In the genomic region with DNA sequence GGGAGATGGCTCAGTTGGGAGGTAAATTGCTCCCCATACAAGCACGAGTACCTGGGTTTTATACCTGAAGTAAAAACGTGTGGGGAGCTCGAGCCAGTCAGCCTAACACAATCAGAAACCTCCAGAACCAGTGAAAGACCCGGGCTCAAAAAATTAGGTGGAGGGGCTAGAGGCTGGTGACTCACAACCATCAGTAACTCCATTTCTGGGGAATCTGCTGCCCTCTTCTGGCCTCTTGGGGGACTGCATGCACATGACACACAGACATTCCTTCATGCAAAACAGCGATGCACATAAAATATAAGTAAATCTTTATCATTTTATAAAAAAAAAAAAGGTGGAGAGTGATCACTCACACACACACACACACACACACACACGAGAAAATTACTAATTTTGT, we compare ENCODE assay signal across 10 mouse cellular contexts. TPM values are rescaled to one million over a fixed set of nuclear protein-coding genes. Genes with fewer than 3 reads are reported as not detected.
A peak's percentile ranks its signal among the peaks of the same experiment; 100 is the strongest.
DNase-seq lines count a peak whose midpoint lies in the region; ATAC-seq and TF ChIP-seq lines count a peak whose summit lies in the region.
"Had no signal": no experiment of that assay in that cellular context is flagged by ENCODE, and none has a peak within 500 bp of the region (broad histone marks: within the 10 kb centered on the region; RNA-seq: fewer than 3 reads in every experiment).

No protein-coding gene starts in this region.

- no peaks in the 10 kb centered on the region for H3K27me3 ChIP-seq in heart, embryonic 11.5 days (ENCODE audit: control insufficient read depth, insufficient read depth, low read length)
- no peaks in the 10 kb centered on the region for H3K27me3 ChIP-seq in splenic B cell, adult 2 months (ENCODE audit: control insufficient read depth, insufficient read depth, low read length, poor library complexity, severe bottlenecking)
- H3K27me3 ChIP-seq in heart, embryonic 12.5 days (replicated peaks): no peaks in the 10 kb centered on the region
- H3K27me3 ChIP-seq: embryonic facial prominence, embryonic 13.5 days had no signal

- peak; percentile 60; the same call in 1 of the 2 replicates for TF ChIP-seq CTCF in brain, embryonic 14.5 days (IDR thresholded peaks at IDR 0.05; ENCODE audit: borderline replicate concordance, extremely low read depth, insufficient read depth, insufficient read length)

- H3K4me2 ChIP-seq in heart, embryonic 11.5 days: no peak overlapping the region
- H3K4me2 ChIP-seq in heart, embryonic 12.5 days: no peak overlapping the region
- H3K4me2 ChIP-seq: embryonic facial prominence, embryonic 13.5 days had no signal

- H3K9me3 ChIP-seq in heart, embryonic 11.5 days (replicated peaks; ENCODE audit: control insufficient read depth, low read length): no peaks in the 10 kb centered on the region
- H3K9me3 ChIP-seq in heart, embryonic 12.5 days (replicated peaks): no peaks in the 10 kb centered on the region
- H3K9me3 ChIP-seq: embryonic facial prominence, embryonic 13.5 days had no signal

- no peak overlapping the region for H3K4me3 ChIP-seq in heart, embryonic 11.5 days (ENCODE audit: low read depth, low read length)
- H3K4me3 ChIP-seq in heart, embryonic 12.5 days: no peak overlapping the region
- H3K4me3 ChIP-seq: embryonic facial prominence, embryonic 13.5 days; myocyte had no signal

- H3K4me1 ChIP-seq in heart, embryonic 11.5 days (ENCODE audit: control insufficient read depth, insufficient read depth, low read length): peaks cover 7% of the 10 kb centered on the region
- H3K4me1 ChIP-seq in heart, embryonic 12.5 days (replicated peaks): peaks cover 17% of the 10 kb centered on the region

- TF ChIP-seq POLR2A in brain, embryonic 14.5 days (IDR thresholded peaks at IDR 0.05; ENCODE audit: borderline replicate concordance, extremely low read depth, insufficient read depth, insufficient read length, poor library complexity, severe bottlenecking): no peak

- H3K27ac ChIP-seq in heart, embryonic 11.5 days (ENCODE audit: low read depth, low read length): no peak overlapping the region
- no peak overlapping the region for H3K27ac ChIP-seq in heart, embryonic 12.5 days (ENCODE audit: poor library complexity, severe bottlenecking)
- H3K27ac ChIP-seq: embryonic facial prominence, embryonic 13.5 days had no signal

- WGBS in heart, embryonic 11.5 days (ENCODE audit: insufficient replicate concordance): 60% methylated on average over 6 of the region's 6 CpGs
- WGBS in heart, embryonic 12.5 days: 59% methylated on average over 6 of the region's 6 CpGs

- H3K9ac ChIP-seq in heart, embryonic 11.5 days (ENCODE audit: low read depth, low read length): no peak overlapping the region
- no peak overlapping the region for H3K9ac ChIP-seq in heart, embryonic 12.5 days
- H3K9ac ChIP-seq: embryonic facial prominence, embryonic 13.5 days had no signal

- ATAC-seq in heart, embryonic 11.5 days (replicated peaks; ENCODE audit: insufficient number of reproducible peaks, low FRiP score, low TSS enrichment): no peak
- no peak for ATAC-seq in heart, embryonic 12.5 days (ENCODE audit: insufficient number of reproducible peaks, low FRiP score)

- H3K36me3 ChIP-seq in heart, embryonic 11.5 days (ENCODE audit: control insufficient read depth, insufficient read depth, low read length): no peaks in the 10 kb centered on the region
- no peaks in the 10 kb centered on the region; the same call in 1 of the 2 replicates for H3K36me3 ChIP-seq in splenic B cell, adult 2 months (ENCODE audit: control insufficient read depth, insufficient read depth, low read length, poor library complexity, severe bottlenecking)
- peaks cover 24% of the 10 kb centered on the region for H3K36me3 ChIP-seq in heart, embryonic 12.5 days

- DNase-seq in heart, postnatal 4 days: peak; percentile 68
- DNase-seq in right cerebral cortex, postnatal 14 days: peak; percentile 62
- no peak for DNase-seq in right cerebral cortex, postnatal 25 days
- peak; percentile 29 for DNase-seq in brain, embryonic 14.5 days (ENCODE audit: low read depth)
- DNase-seq in kidney, postnatal 4 days: peak; percentile 61 to 69
- peak; percentile 52 for DNase-seq in splenic B cell, adult 2 months (ENCODE audit: low read depth, low spot score)

RNA-seq across cellular contexts. Expression of gene Tigar, which starts 4.2 kb away (rescaled TPM):
- total RNA-seq in heart, postnatal 4 days (2021): 10 to 100 TPM; 29.4 to 32.9 TPM
- 5.5 and 6.9 TPM in 2 replicates for polyA plus RNA-seq in heart, embryonic 11.5 days (2014; fragmentation: Nextera tagmentation; extraction: Ambion mirVana)
- polyA plus RNA-seq in brain, embryonic 14.5 days (2012; rRNA removed): 11.6 and 12.1 TPM in 2 replicates
- polyA plus RNA-seq in heart, embryonic 12.5 days (2016; fragmentation: Nextera tagmentation; extraction: Ambion mirVana): 9.1 and 9.2 TPM in 2 replicates

RNA-seq across cellular contexts. Expression of gene Fgf23, which starts 32.4 kb away (rescaled TPM):
- under 1 TPM in 1 of 2 experiments, not detected in 1; 0.14 TPM for total RNA-seq in heart, postnatal 4 days (2021)
- polyA plus RNA-seq in heart, embryonic 11.5 days (2014; fragmentation: Nextera tagmentation; extraction: Ambion mirVana): 0.24 TPM in 1 of 2 replicates, not detected in the other
- 0.29 and 0.34 TPM in 2 replicates for polyA plus RNA-seq in brain, embryonic 14.5 days (2012; rRNA removed)
- 0.27 and 0.40 TPM in 2 replicates for polyA plus RNA-seq in heart, embryonic 12.5 days (2016; fragmentation: Nextera tagmentation; extraction: Ambion mirVana)
- polyA plus RNA-seq: myocyte had no signal

RNA-seq across cellular contexts. Expression of gene Ccnd2, which starts 46.9 kb away (rescaled TPM):
- 100 to 1,000 TPM; 282 to 291 TPM for total RNA-seq in heart, postnatal 4 days (2021)
- 712 and 821 TPM in 2 replicates for polyA plus RNA-seq in heart, embryonic 11.5 days (2014; fragmentation: Nextera tagmentation; extraction: Ambion mirVana)
- polyA plus RNA-seq in brain, embryonic 14.5 days (2012; rRNA removed): 125 and 131 TPM in 2 replicates
- polyA plus RNA-seq in heart, embryonic 12.5 days (2016; fragmentation: Nextera tagmentation; extraction: Ambion mirVana): 650 and 669 TPM in 2 replicates
